Mouse (Mus musculus) c-Kit-positive CD71-positive TER-119-positive erythroid progenitor cells, embryonic 14.5 days (primary cell): ENCODE measurements around the gene Tomt.

Source experiments
- DNase-seq: peaks from one replicate; pipeline ENCODE4 v3.0.0-alpha.2; 2013; ENCODE audit warnings: low spot score

The Tomt gene

GRCm38 (mm10) chr7:101853816-101854215 lies 52.3 kb downstream of the Tomt start:
- DNase-seq = no peak

- no peak for DNase-seq
These were observed 53.3 kb downstream of the Tomt start for GRCm38 (mm10) chr7:101852846-101853245.

- DNase-seq = no peak
These were observed 54.5 kb downstream of the Tomt start for GRCm38 (mm10) chr7:101851689-101852088.
